Mouse (Mus musculus): Measurements from ENCODE around the gene Rnf144a. TPM values are rescaled to one million over a fixed set of nuclear protein-coding genes. Genes with fewer than 3 reads are reported as not detected.
A peak's percentile ranks its signal among the peaks of the same experiment; 100 is the strongest.

Rnf144a gene
- polyA plus RNA-seq, 1 experiment from 2014 or later = 48.3 TPM

Small RNAs within 50 kb of the gene (microRNA-seq; reads per million reads assigned to microRNA genes)
- gene Mir6538 = 7.0 reads per million, percentile 23 among the genes with 10 or more reads in this experiment

Other genes starting within 250 kb of the Rnf144a start
- 0.41 and 0.70 TPM in 2 replicates for gene Rsad2, start 41.2 kb upstream of the Rnf144a start, polyA plus RNA-seq (2015; fragmentation: Nextera tagmentation; extraction: Ambion mirVana)
- 5.1 and 5.4 TPM in 2 replicates for gene Cmpk2, start 54.0 kb upstream of the Rnf144a start, polyA plus RNA-seq (2015; fragmentation: Nextera tagmentation; extraction: Ambion mirVana)

All from embryonic facial prominence, embryonic 13.5 days (tissue).